Mouse (Mus musculus) midbrain, postnatal 0 days (tissue): ENCODE results near the gene Zc3h12c. TPM values are rescaled to one million over a fixed set of nuclear protein-coding genes. Genes with fewer than 3 reads are reported as not detected.
A peak's percentile ranks its signal among the peaks of the same experiment; 100 is the strongest.

ENCODE experiments used
- ATAC-seq: fragments of 200-750 bp; cut with Nextera tagmentation; 2 replicates; pipeline ENCODE4 v1.8.0; 2017; ENCODE audit warnings: moderate number of reproducible peaks, mild to moderate bottlenecking, moderate TSS enrichment, moderate library complexity; ENCODE audit not compliant: low FRiP score
- DNase-seq: peaks from one replicate; pipeline ENCODE4 v3.0.0-alpha.2; 2015; ENCODE audit warnings: low spot score
- H3K27ac ChIP-seq: fragments of 300-500 bp; sonication (generic); 2 replicates; pipeline ENCODE4 v1.5.1; 2014; ENCODE audit warnings: low read depth, mild to moderate bottlenecking, low read length, mixed read lengths
- H3K27me3 ChIP-seq: fragments of 300-500 bp; sonication (generic); 2 replicates; pipeline ENCODE4 v1.6.1; 2014; ENCODE audit warnings: low read length, control low read depth, mixed read lengths; ENCODE audit not compliant: insufficient read depth
- H3K36me3 ChIP-seq: fragments of 300-500 bp; sonication (generic); 2 replicates; pipeline ENCODE4 v1.6.1; 2014; ENCODE audit warnings: low read length, control low read depth, mixed read lengths; ENCODE audit not compliant: insufficient read depth
- H3K4me1 ChIP-seq: fragments of 300-500 bp; sonication (generic); 2 replicates; pipeline ENCODE4 v1.6.1; 2014; ENCODE audit warnings: mild to moderate bottlenecking, control low read depth, antibody characterized with exemption, low read length, mixed read lengths; ENCODE audit not compliant: insufficient read depth
- H3K4me2 ChIP-seq: fragments of 300-500 bp; sonication (generic); 2 replicates; pipeline ENCODE4 v1.6.1; 2014; ENCODE audit warnings: low read depth, mild to moderate bottlenecking, low read length, mixed read lengths; ENCODE audit not compliant: poor library complexity, severe bottlenecking
- H3K4me3 ChIP-seq: fragments of 300-500 bp; sonication (generic); 2 replicates; pipeline ENCODE4 v1.5.1; 2014; ENCODE audit warnings: low read depth, mild to moderate bottlenecking, low read length, moderate library complexity
- H3K9ac ChIP-seq: fragments of 300-500 bp; sonication (generic); replicated peaks from 2 replicates; pipeline ENCODE4 v1.6.1; 2014; ENCODE audit warnings: mild to moderate bottlenecking, low read length, moderate library complexity, mixed read lengths; ENCODE audit not compliant: poor library complexity, severe bottlenecking
- H3K9me3 ChIP-seq: fragments of 300-500 bp; sonication (generic); 2 replicates; pipeline ENCODE4 v1.6.1; 2016; ENCODE audit warnings: low read length, control low read depth
- CTCF ChIP-seq: IDR thresholded peaks from 2 replicates; pipeline ENCODE4 v1.5.1; 2016; ENCODE audit warnings: antibody characterized with exemption, mild to moderate bottlenecking
- WGBS: fragments of 180-500 bp; shearing (Covaris S2); extraction: QIAGEN DNeasy Blood & Tissue Kit; methylation state at CpG from one replicate; pipeline ENCODE4 v1.1.7; 2014; 5-methylcytosine and 5-hydroxymethylcytosine counted together
- polyA plus RNA-seq: library from polyadenylated mRNA; unstranded; fragments of >200 nt; fragmentation: Nextera tagmentation; extraction: Ambion mirVana; gene quantifications from 2 replicates; pipeline ENCODE4 v1.2.1, GENCODE M21; 2015
- total RNA-seq: library from RNA; depleted of rRNA; stranded (reverse); fragments of >200 nt; gene quantifications from 2 replicates; pipeline ENCODE4 v1.2.3, GENCODE M21; 2014

Zc3h12c gene
- total and polyA plus RNA-seq, 2 experiments from 2014 or later, result 3.4 to 13.4 TPM

DNA sequence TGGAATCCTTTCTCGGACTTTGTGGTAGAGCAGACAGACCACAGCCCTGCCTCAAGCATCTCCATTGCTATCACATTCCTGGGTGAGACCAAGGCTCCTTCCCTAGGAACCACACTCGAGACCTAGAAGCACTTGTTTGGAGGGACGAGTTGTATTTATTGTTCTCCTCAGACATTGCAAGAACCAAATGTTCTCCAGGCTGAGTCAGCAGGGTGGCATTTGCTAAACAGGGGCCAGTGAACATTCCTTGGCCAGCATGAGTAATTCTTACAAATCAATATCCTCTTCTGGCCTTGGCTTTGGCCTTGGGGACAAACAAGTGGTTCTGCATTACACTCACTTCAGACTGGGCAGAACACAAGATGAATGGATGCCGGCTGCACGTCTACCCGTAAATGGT is 62.9 kb downstream of the Zc3h12c start:
- Histone ChIP-seq H3K4me3 (no peak overlapping the region), H3K4me2 (no peak overlapping the region), H3K9me3 (no peaks in the 10 kb centered on the region), H3K4me1 (no peaks in the 10 kb centered on the region), H3K27me3 (no peaks in the 10 kb centered on the region), H3K36me3 (no peaks in the 10 kb centered on the region), H3K27ac (no peak overlapping the region), H3K9ac (no peak overlapping the region)
- 85% methylated on average over 6 of the region's 6 CpGs for WGBS
- ATAC-seq (no peak), DNase-seq (no peak)
- TF ChIP-seq CTCF, result no peak

DNA sequence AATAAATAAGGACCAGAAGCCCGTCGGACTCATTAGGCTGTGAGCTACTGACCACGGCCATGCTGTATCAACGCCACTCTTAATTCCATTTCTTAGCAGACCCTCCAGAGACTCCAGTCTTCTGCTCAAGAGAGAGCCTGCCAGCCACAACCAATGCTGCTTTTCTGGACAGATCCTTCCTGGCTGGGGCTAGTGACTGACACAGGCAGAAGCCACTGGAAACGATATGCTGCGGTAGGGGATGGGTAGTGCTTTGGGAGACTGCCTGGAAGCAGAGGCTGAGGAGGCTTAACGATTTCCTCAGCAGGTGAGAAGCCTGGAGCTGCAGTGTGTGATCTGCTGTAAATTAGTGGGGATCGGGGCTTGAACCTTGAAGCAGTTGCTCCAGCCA is 64.2 kb downstream of the Zc3h12c start:
- no peaks in the 10 kb centered on the region for H3K4me1 ChIP-seq
- no peak overlapping the region for H3K9ac ChIP-seq
- no peak overlapping the region for H3K27ac ChIP-seq
- H3K36me3 ChIP-seq, result no peaks in the 10 kb centered on the region
- no peak for ATAC-seq
- H3K4me2 ChIP-seq, result no peak overlapping the region
- TF ChIP-seq CTCF, result no peak
- no peaks in the 10 kb centered on the region for H3K9me3 ChIP-seq
- H3K4me3 ChIP-seq, result no peak overlapping the region
- 80% methylated on average over 8 of the region's 8 CpGs for WGBS
- H3K27me3 ChIP-seq, result no peaks in the 10 kb centered on the region
- DNase-seq, result no peak

DNA sequence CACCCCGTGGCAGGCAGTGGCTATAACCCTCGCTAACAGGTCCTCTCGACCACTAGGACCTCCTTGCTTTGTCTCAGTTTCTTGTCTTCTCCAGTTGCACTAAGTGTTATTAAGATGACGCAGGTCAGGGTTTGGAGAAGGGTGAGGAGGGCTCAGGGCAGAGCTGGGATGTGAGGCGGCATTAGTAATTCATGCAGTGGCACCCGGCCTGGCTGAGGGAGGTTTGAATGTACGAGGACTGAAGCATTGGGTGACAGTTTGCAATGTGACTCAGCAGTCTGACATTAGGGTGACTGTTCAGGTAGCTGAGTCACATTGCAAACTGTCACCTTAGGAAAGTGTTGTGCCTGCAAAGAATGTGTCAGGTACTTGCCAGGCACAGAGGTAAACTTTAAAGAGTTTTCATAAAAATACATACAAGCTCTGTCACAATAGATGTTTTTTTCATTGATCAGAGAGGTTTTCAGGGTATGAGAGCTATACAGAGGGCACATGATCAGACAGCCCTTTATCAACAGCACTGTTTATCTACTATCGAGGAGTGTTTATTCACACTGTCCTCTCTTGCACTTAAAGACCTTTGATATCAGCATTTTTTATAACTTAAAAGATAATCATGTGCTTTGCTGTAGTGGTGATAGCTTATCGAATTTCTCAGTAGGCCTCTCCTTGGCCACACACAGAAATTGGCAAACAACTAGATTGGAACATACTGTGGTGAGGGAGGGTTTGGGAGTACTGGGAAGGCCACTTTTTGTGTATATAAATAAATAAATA is 64.7 kb downstream of the Zc3h12c start:
- no peak for TF ChIP-seq CTCF
- H3K4me1 ChIP-seq, result no peaks in the 10 kb centered on the region
- H3K27ac ChIP-seq, result no peak overlapping the region
- no peak overlapping the region for H3K4me3 ChIP-seq
- H3K4me2 ChIP-seq, result no peak overlapping the region
- no peaks in the 10 kb centered on the region for H3K9me3 ChIP-seq
- no peak overlapping the region for H3K9ac ChIP-seq
- ATAC-seq (no peak), DNase-seq (no peak)
- no peaks in the 10 kb centered on the region for H3K27me3 ChIP-seq
- WGBS, result 86% methylated on average over 9 of the region's 9 CpGs
- no peaks in the 10 kb centered on the region for H3K36me3 ChIP-seq

DNA sequence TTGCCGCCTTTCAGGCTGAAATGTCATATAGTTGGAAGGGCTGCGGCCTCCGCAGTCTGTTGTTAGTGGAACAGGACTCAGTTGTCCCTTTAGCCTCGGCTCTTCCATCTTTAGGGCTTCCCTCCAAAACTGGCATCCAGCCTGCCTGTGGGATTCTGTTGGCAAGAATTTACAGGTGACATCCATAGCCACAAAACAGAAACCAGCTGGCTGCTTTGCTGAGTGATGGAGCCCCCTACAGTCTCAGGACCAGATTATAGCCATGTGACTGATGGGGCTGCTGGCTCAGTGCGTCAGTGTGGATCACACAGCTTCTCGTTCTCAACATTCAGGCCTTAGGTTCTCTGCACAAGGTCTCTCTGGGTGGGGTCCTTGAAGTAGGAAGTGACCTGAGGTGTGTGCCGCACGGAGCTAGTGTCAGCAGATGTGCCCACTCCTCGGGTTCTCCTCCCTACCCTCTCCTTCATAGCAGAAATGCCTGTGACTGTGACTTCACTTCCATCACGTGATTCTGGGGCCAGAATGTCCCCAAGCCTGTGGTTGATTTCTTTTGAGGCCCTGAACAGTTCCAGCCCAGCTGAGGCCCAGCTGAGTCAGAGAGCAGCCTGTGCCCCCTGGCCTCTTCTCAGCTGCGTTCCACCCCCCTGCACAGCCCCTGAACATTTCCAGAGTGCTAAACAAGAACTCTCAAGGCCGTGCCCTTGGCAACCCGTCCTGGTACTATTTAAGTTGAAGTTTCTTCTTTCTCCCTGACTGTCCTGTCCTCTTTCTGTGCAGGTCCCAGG is 66.1 kb downstream of the Zc3h12c start:
- Histone ChIP-seq H3K4me3 (no peak overlapping the region), H3K9ac (no peak overlapping the region), H3K9me3 (no peaks in the 10 kb centered on the region), H3K4me1 (no peaks in the 10 kb centered on the region), H3K27me3 (no peaks in the 10 kb centered on the region), H3K27ac (0 out of 2 replicates have a peak overlapping the region, but pooled peaks have one; percentile 7), H3K36me3 (no peaks in the 10 kb centered on the region), H3K4me2 (no peak overlapping the region)
- no peak; the same call in 1 of the 2 replicates for ATAC-seq
- TF ChIP-seq CTCF, result peak; percentile 47
- WGBS, result 62% methylated on average over 13 of the region's 13 CpGs
- DNase-seq, result peak; percentile 70

DNA sequence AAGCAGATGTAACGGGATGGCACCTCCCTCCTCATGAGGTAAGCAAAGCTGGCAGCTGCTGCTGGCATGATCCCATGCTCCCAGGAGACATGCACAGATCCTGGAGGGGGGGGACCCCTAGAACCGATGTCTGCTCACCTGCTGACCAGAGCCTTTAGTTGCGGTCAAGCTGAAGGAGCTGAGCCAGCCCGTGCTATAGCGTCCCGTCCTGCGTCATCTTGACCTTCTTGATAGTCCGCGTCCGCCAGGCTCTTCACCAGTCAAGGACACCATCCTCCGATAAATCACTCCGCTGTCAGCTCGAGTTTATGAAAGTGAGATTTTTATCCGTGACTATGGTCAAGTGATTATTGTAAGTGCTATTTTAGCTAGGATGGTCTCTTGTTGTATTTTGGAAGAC is 67.9 kb downstream of the Zc3h12c start:
- no peak for ATAC-seq
- Histone ChIP-seq H3K9me3 (no peaks in the 10 kb centered on the region), H3K4me1 (no peaks in the 10 kb centered on the region), H3K4me3 (no peak overlapping the region), H3K36me3 (no peaks in the 10 kb centered on the region), H3K27me3 (no peaks in the 10 kb centered on the region), H3K9ac (no peak overlapping the region), H3K27ac (no peak overlapping the region), H3K4me2 (no peak overlapping the region)
- 94% methylated on average over 14 of the region's 14 CpGs for WGBS
- no peak for TF ChIP-seq CTCF
- DNase-seq, result no peak

DNA sequence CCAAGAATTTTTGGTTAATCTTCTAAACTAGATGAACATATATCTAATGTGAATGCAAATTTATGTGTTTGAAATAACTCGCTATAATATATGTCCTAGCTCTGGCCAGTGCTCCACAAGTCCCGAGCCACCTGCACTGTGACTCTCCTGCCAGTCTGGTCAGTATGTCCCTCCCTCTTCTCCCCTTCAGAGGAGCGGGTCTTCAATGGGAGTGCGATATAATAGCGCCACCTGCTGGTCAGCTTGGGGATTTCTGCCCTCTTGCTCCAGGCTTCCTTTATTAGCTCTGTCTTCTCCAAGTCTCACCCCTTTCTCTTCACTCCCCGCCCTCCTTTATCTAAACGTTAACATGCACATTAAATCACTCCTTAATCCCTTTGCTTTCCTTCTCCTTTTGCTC is 69.8 kb downstream of the Zc3h12c start:
- WGBS, result 2% methylated on average over 7 of the region's 7 CpGs

More for the DNA sequence above, 69.8 kb downstream of the Zc3h12c start:
- Histone ChIP-seq H3K4me1 (no peaks in the 10 kb centered on the region), H3K4me3 (no peak overlapping the region), H3K4me2 (no peak overlapping the region), H3K9me3 (no peaks in the 10 kb centered on the region), H3K9ac (no peak overlapping the region), H3K27me3 (no peaks in the 10 kb centered on the region), H3K36me3 (no peaks in the 10 kb centered on the region), H3K27ac (no peak overlapping the region)
- ATAC-seq (peak; percentile 47; the same call in 1 of the 2 replicates), DNase-seq (peak; percentile 83)
- TF ChIP-seq CTCF, result peak; percentile 95
